Mouse (Mus musculus) stomach, embryonic 15.5 days (tissue): ENCODE results near the gene Itpkb. TPM values are rescaled to one million over a fixed set of nuclear protein-coding genes. Genes with fewer than 3 reads are reported as not detected.

Experiments
- ATAC-seq: fragments of 200-750 bp; cut with Nextera tagmentation; 2 replicates; pipeline ENCODE4 v1.8.0; 2017; ENCODE audit warnings: low read depth, moderate number of reproducible peaks, moderate TSS enrichment; ENCODE audit not compliant: insufficient read depth, low FRiP score
- H3K27ac ChIP-seq: fragments of 300-500 bp; sonication (generic); 2 replicates; pipeline ENCODE4 v1.5.1; 2015; ENCODE audit warnings: mild to moderate bottlenecking, inconsistent platforms
- H3K27me3 ChIP-seq: fragments of 300-500 bp; sonication (generic); replicated peaks from 2 replicates; pipeline ENCODE4 v1.6.1; 2015; ENCODE audit warnings: inconsistent platforms
- H3K36me3 ChIP-seq: fragments of 300-500 bp; sonication (generic); 2 replicates; pipeline ENCODE4 v1.6.1; 2015; ENCODE audit warnings: inconsistent platforms
- H3K4me1 ChIP-seq: fragments of 300-500 bp; sonication (generic); 2 replicates; pipeline ENCODE4 v1.6.1; 2015; ENCODE audit warnings: inconsistent platforms
- H3K4me2 ChIP-seq: fragments of 300-500 bp; sonication (generic); 2 replicates; pipeline ENCODE4 v1.6.1; 2015; ENCODE audit warnings: mild to moderate bottlenecking, inconsistent platforms
- H3K4me3 ChIP-seq: fragments of 300-500 bp; sonication (generic); replicated peaks from 2 replicates; pipeline ENCODE4 v1.5.1; 2015; ENCODE audit warnings: inconsistent platforms
- H3K9ac ChIP-seq: fragments of 300-500 bp; sonication (generic); 2 replicates; pipeline ENCODE4 v1.6.1; 2015; ENCODE audit warnings: inconsistent platforms
- H3K9me3 ChIP-seq: fragments of 300-500 bp; sonication (generic); 2 replicates; pipeline ENCODE4 v1.6.1; 2016; ENCODE audit warnings: inconsistent platforms
- WGBS: fragments of 180-500 bp; shearing (Covaris S2); methylation state at CpG from one replicate; pipeline ENCODE4 v1.1.7; 2015; 5-methylcytosine and 5-hydroxymethylcytosine counted together
- polyA plus RNA-seq: library from polyadenylated mRNA; unstranded; fragments of >200 nt; fragmentation: Nextera tagmentation; extraction: Ambion mirVana; gene quantifications from 2 replicates; pipeline ENCODE4 v1.2.1, GENCODE M21; 2015

Itpkb gene
- polyA plus RNA-seq, 1 experiment from 2014 or later, result 8.9 TPM

DNA sequence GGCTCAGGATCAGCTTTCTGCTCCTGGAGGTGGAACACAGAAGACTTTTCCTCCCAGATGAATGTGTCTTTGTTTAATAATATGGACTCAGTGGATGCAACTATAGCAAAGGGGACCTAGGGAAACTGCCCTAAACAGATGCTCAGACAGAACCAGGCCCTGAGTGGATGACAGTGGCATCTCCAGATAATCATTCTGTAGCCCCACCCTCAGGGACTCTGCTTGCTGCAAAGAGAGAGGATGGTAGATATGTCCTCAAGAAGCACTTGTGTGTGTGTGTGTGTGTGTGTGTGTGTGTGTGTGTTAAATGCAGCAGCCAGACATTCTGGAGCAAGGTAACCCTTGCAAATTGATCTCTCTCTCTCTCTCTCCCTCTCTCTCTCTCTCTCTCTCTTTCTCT, 18.8 kb downstream of the Itpkb start:
- Histone ChIP-seq H3K4me1 (0 out of 2 replicates have a peak, but pooled peaks cover 3% of the 10 kb centered on the region), H3K4me2 (no peak overlapping the region), H3K36me3 (no peaks in the 10 kb centered on the region), H3K27ac (no peak overlapping the region), H3K27me3 (no peaks in the 10 kb centered on the region), H3K9ac (no peak overlapping the region), H3K4me3 (no peak overlapping the region), H3K9me3 (no peaks in the 10 kb centered on the region)
- no peak for ATAC-seq

DNA sequence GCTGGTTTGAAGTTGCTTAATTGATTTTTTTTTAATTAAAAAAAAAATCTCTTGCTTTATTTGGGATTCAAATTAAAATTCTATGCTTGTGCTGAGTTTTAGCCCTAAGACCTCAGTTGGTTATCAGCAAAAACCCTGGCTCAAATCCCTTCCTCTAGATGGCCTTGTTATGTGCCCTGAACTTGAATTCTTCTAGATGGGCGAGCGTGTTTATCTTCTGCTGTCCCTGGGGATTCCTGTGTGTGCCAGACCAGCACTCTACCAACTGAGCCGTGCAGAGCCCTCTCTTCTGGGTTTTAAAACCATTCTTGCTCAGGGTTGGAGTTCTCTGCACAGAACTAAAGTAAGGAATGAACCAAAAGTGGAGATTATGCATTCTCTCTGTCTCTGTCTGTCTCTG, 22.0 kb downstream of the Itpkb start:
- Histone ChIP-seq H3K4me3 (no peak overlapping the region), H3K9me3 (no peaks in the 10 kb centered on the region), H3K36me3 (no peaks in the 10 kb centered on the region; the same call in 1 of the 2 replicates), H3K9ac (no peak overlapping the region), H3K27ac (no peak overlapping the region), H3K4me2 (no peak overlapping the region), H3K4me1 (0 out of 2 replicates have a peak, but pooled peaks cover 6% of the 10 kb centered on the region), H3K27me3 (no peaks in the 10 kb centered on the region)
- WGBS, result 53% methylated on average over 3 of the region's 3 CpGs
- ATAC-seq, result no peak

DNA sequence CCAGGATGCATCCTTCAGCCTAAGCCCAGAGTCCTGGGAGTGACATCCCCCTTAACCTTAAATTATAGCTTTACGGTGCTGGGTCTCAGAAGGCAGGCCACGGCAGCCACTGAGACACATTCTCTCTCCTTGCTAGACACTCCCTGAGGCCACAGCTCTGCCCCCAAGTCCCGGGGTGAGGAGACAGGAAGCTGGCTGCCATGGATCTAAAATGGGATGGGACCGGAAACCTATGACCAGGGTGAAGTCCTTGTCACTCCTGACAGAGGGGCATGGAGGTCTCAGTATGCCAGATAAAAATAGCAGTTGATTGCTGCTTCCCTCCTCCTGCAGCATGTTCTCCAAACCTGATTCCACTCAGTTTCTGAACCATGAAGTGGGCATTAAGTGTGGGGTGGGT, 23.8 kb downstream of the Itpkb start:
- H3K9me3 ChIP-seq, result no peaks in the 10 kb centered on the region
- WGBS, result 64% methylated on average over 4 of the region's 4 CpGs

DNA sequence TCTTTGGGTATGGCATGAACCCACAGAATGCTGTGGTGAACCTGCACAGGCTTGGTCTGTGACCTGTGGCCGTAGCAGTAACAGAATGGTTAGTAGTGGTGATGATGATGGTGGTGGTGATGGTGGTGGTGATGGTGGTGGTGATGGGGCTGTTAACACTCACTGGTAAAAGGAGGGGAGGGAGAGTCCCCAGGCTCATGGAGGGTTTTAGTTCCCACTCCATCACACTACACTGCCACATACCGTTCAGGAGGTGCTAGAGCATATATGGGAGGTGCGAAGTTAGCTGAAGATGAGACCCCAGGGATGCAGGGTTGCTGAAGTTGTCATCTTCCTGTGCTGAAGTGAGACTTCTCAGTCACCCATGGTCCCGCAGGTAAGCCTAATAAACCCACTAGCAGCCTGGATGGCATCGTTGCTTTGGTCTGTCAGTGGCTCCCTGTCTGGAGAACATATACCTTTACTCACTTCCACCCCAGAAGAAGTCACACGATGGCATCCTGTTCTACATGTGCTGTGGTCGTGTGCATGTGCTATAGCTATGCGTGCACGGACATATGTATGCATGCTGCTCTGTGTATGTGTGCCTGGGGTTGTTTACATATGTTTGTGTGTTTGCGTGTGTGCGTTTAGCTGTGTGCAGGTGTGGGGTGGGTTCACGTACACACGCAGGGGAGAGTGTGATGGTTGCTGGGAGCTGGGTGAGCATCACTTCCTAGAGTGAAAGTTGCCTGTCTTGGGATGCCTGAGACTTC, 24.9 kb downstream of the Itpkb start:
- H3K9ac ChIP-seq, result no peak overlapping the region
- WGBS, result 89% methylated on average over 13 of the region's 13 CpGs
- H3K9me3 ChIP-seq, result no peaks in the 10 kb centered on the region
- ATAC-seq, result no peak
- H3K4me3 ChIP-seq, result no peak overlapping the region
- no peak overlapping the region for H3K27ac ChIP-seq
- H3K4me1 ChIP-seq, result peaks cover 13% of the 10 kb centered on the region; the same call in 1 of the 2 replicates
- no peaks in the 10 kb centered on the region for H3K27me3 ChIP-seq
- no peaks in the 10 kb centered on the region; the same call in 1 of the 2 replicates for H3K36me3 ChIP-seq
- no peak overlapping the region for H3K4me2 ChIP-seq

More for the DNA sequence above, 23.8 kb downstream of the Itpkb start:
- no peak overlapping the region for H3K27ac ChIP-seq
- no peak overlapping the region for H3K9ac ChIP-seq
- no peak overlapping the region for H3K4me2 ChIP-seq
- H3K36me3 ChIP-seq, result no peaks in the 10 kb centered on the region; the same call in 1 of the 2 replicates
- no peaks in the 10 kb centered on the region for H3K27me3 ChIP-seq
- no peak for ATAC-seq
- peaks cover 13% of the 10 kb centered on the region; the same call in 1 of the 2 replicates for H3K4me1 ChIP-seq
- no peak overlapping the region for H3K4me3 ChIP-seq

DNA sequence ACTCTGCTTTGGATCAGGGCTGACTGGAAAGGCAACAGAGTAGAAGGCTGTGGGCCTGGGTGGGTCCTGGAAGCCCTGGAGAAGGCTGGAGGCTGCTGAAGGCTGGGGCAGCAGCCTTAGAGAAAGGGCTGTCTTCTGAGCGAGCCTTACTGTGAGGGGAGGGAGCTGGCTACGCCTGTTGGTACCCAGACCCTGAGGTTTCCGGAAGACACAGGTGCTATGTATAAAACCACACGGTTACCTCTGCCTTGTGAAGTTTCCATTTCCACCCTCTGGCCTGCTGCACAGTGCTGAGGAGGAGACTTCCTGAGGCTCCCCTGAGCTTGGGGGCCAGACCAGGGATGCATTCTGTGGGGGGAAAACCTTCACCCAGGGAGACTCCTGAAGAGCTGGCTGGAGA, 25.9 kb downstream of the Itpkb start:
- H3K4me1 ChIP-seq, result peaks cover 13% of the 10 kb centered on the region; the same call in 1 of the 2 replicates
- no peak overlapping the region for H3K9ac ChIP-seq
- no peaks in the 10 kb centered on the region; the same call in 1 of the 2 replicates for H3K36me3 ChIP-seq
- no peak overlapping the region for H3K4me2 ChIP-seq
- H3K27me3 ChIP-seq, result no peaks in the 10 kb centered on the region
- no peak for ATAC-seq
- no peak overlapping the region for H3K4me3 ChIP-seq
- WGBS, result 68% methylated on average over 4 of the region's 4 CpGs
- H3K27ac ChIP-seq, result no peak overlapping the region
- no peaks in the 10 kb centered on the region for H3K9me3 ChIP-seq

DNA sequence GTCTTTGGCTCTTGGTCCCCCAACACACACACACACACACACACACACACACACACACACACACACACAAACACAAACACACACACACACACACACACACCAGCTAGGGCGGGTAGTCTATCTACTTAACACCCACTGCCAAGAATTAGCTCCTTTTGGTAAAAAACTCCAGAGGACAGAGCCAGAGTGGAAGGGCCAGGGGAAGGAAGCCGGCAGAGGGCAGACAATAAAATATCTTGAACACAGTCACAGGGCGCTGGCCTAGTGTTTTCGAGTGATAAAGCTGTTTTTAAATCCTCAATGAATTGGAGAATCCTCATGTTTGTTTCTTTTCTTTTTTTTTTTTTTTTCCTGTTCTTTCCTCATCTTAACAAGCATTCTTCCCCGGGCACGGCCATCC, 26.6 kb downstream of the Itpkb start:
- no peak overlapping the region for H3K9ac ChIP-seq
- no peak for ATAC-seq
- no peaks in the 10 kb centered on the region; the same call in 1 of the 2 replicates for H3K36me3 ChIP-seq
- no peak overlapping the region for H3K4me3 ChIP-seq
- H3K9me3 ChIP-seq, result no peaks in the 10 kb centered on the region
- H3K4me2 ChIP-seq, result no peak overlapping the region
- H3K27ac ChIP-seq, result no peak overlapping the region
- H3K4me1 ChIP-seq, result peaks cover 13% of the 10 kb centered on the region; the same call in 1 of the 2 replicates
- no peaks in the 10 kb centered on the region for H3K27me3 ChIP-seq
- 63% methylated on average over 6 of the region's 6 CpGs for WGBS

DNA sequence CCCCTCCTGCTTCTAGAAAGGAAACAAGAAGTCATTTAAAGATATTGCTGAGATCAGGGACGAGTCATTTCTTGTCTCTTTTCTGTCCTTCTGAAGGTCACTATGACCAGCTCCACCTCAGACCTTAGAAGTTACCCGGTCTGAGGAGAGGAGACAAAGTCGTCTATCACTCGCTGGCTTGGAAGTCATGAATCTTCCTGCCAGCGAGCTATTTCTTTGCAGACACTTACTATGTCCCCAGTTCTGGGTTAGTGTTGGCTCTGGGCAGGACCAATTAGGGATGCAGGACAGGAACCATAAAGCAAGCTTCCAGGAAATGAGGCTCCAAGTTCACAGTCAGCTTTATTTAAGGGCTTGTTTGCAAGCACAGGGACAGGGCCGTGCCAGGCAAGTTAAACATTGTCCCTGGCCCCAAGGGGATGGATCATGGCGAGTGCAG, 27.6 kb downstream of the Itpkb start:
- Histone ChIP-seq H3K4me1 (peaks cover 11% of the 10 kb centered on the region; the same call in 1 of the 2 replicates), H3K36me3 (no peaks in the 10 kb centered on the region; the same call in 1 of the 2 replicates), H3K27ac (no peak overlapping the region), H3K9me3 (no peaks in the 10 kb centered on the region), H3K27me3 (no peaks in the 10 kb centered on the region), H3K4me2 (no peak overlapping the region), H3K4me3 (no peak overlapping the region), H3K9ac (no peak overlapping the region)
- WGBS, result 50% methylated on average over 7 of the region's 7 CpGs
- ATAC-seq, result no peak

DNA sequence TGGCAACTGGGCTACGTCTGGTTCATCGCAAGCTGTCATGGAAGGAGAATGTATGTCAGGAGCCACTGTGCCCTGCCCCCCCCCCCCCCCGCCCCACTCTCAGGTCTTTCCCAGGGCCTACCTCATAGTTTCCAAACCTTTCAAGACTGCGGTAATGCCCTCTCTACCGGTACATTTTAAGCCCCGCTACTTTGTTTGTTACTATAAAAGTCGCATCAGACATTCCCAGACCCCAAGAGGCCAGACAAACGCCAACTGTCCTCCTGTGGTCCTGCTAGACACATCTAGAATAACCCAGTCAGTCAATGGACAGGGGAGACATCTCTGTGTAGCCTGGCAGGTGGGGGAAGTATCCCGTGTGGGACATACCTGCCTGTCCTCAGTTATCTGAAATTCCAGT, 28.2 kb downstream of the Itpkb start:
- WGBS, result 83% methylated on average over 9 of the region's 9 CpGs
- H3K36me3 ChIP-seq, result no peaks in the 10 kb centered on the region; the same call in 1 of the 2 replicates
- H3K9ac ChIP-seq, result no peak overlapping the region
- H3K4me2 ChIP-seq, result no peak overlapping the region
- H3K27me3 ChIP-seq, result no peaks in the 10 kb centered on the region
- ATAC-seq, result no peak
- H3K27ac ChIP-seq, result no peak overlapping the region
- H3K4me3 ChIP-seq, result no peak overlapping the region
- peaks cover 15% of the 10 kb centered on the region; the same call in 1 of the 2 replicates for H3K4me1 ChIP-seq
- H3K9me3 ChIP-seq, result no peaks in the 10 kb centered on the region

DNA sequence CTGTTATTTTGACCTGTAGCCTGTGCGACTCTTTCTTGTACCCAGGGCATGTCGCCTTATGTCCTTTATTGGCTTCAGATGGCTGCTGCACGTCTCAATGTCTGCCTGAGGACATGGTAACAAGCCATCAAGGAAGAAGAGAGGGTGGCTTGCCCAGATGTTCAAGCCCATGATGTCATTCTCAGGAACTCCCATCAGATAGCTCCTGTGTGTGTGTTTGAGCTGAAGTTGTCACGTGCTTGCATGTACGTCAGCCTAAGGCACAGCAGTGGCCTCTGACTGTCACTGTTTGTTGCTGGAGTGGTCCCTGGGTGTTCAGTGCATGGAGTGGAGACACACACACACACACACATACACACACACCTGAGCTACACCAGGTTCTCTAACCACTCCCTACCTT, 29.0 kb downstream of the Itpkb start:
- WGBS, result 80% methylated on average over 5 of the region's 5 CpGs
- ATAC-seq, result no peak
- peaks cover 17% of the 10 kb centered on the region; the same call in 1 of the 2 replicates for H3K4me1 ChIP-seq
- no peak overlapping the region for H3K4me2 ChIP-seq
- no peaks in the 10 kb centered on the region for H3K9me3 ChIP-seq
- H3K9ac ChIP-seq, result no peak overlapping the region
- no peaks in the 10 kb centered on the region; the same call in 1 of the 2 replicates for H3K36me3 ChIP-seq
- H3K27me3 ChIP-seq, result no peaks in the 10 kb centered on the region
- H3K4me3 ChIP-seq, result no peak overlapping the region
- H3K27ac ChIP-seq, result no peak overlapping the region

DNA sequence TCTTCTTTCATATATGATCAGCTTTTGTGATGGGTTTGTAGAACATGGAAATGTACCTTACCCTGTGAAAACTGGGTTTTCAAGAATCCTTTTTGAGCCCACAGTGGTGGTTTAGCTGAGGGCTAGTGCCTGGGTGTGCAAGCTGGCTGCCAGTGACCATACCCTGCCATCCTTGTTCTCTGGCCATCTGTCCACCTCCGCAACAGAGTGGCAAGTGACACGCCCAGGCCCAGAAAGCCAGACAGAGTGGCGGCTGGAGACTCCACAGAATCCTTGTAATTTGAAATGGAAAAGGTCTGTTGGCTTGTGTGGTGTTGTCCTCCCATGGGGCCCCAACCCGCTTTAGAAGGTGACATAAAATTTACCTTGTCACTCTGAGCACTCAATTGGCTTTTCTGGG, 31.9 kb downstream of the Itpkb start:
- no peak for ATAC-seq
- Histone ChIP-seq H3K4me2 (no peak overlapping the region), H3K9me3 (no peaks in the 10 kb centered on the region), H3K36me3 (no peaks in the 10 kb centered on the region), H3K4me1 (peaks cover 40% of the 10 kb centered on the region), H3K9ac (no peak overlapping the region), H3K4me3 (no peak overlapping the region), H3K27ac (no peak overlapping the region), H3K27me3 (no peaks in the 10 kb centered on the region)
- 94% methylated on average over 4 of the region's 4 CpGs for WGBS

DNA sequence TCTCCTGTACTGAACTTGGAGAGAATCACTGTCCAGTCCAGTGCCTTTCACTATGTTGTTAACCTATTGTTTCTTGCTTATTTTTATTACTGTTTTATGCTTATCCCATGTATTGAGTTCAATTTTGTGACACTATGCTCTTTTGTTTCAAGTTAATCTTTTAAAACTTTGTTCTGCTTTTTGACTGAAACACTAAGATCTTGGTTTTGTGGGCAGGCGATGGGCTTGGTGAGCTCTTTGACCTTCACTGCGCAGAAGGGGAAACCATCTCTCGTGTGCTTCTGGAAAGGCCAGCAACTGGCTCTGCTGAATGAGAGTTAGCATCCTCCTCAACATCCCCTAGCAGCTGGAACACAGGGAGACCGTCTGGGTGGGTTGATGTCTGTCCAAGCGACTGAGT, 32.6 kb downstream of the Itpkb start:
- Histone ChIP-seq H3K36me3 (no peaks in the 10 kb centered on the region), H3K9me3 (no peaks in the 10 kb centered on the region), H3K27me3 (no peaks in the 10 kb centered on the region), H3K4me2 (no peak overlapping the region), H3K4me3 (no peak overlapping the region), H3K9ac (no peak overlapping the region), H3K27ac (0 out of 2 replicates have a peak overlapping the region, but pooled peaks have one; percentile 5), H3K4me1 (peaks cover 42% of the 10 kb centered on the region)
- 71% methylated on average over 5 of the region's 5 CpGs for WGBS
- ATAC-seq, result no peak

DNA sequence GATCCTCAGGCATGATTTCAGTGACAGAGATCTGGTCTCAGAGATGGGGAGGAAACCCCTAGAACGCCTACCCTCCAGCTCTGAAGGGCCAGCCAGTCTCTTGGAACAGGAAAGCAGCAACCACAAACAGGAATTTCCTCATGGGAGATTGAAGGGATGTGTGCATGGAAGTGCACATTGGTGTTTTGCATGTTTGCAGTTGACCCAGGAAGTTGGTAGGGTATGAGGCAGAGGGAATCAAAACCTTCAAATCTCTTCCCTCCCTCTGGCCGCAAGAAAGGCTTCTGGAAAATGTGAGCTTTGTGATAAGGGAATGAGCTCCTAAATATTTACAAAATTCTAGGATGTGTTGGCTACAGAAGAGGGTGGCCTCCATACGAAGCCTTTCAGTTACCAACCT, 33.0 kb downstream of the Itpkb start:
- peaks cover 38% of the 10 kb centered on the region for H3K4me1 ChIP-seq
- no peak overlapping the region for H3K4me2 ChIP-seq
- 59% methylated on average over 3 of the region's 3 CpGs for WGBS
- 0 out of 2 replicates have a peak overlapping the region, but pooled peaks have one; percentile 5 for H3K27ac ChIP-seq
- no peak overlapping the region for H3K4me3 ChIP-seq
- H3K9ac ChIP-seq, result no peak overlapping the region
- ATAC-seq, result no peak
- no peaks in the 10 kb centered on the region for H3K36me3 ChIP-seq
- no peaks in the 10 kb centered on the region for H3K27me3 ChIP-seq
- no peaks in the 10 kb centered on the region for H3K9me3 ChIP-seq
